Mouse (Mus musculus) ES-E14 (cell line): ENCODE measurements at regions not wholly inside any gene's neighbourhood (a gene's known extent, or its start where the extent isn't known, plus 50 kb on each side); places are given as distances from the start of the nearest gene placed in this dataset.

Experiments
- CHD2 ChIP-seq: IDR thresholded peaks from 2 replicates; pipeline ENCODE4 v1.6.1; 2014; ENCODE audit warnings: mild to moderate bottlenecking, low read depth, low read length, inconsistent platforms
- HCFC1 ChIP-seq: IDR thresholded peaks from 2 replicates; pipeline ENCODE4 v1.6.1; 2012; ENCODE audit warnings: low read length, inconsistent platforms, borderline replicate concordance; ENCODE audit not compliant: insufficient read depth
- MAFK ChIP-seq: IDR thresholded peaks from 2 replicates; pipeline ENCODE4 v1.6.1; 2014; ENCODE audit warnings: mild to moderate bottlenecking, low read depth, low read length, inconsistent platforms; ENCODE audit not compliant: insufficient read depth
- ZC3H11A ChIP-seq: IDR thresholded peaks from 2 replicates; pipeline ENCODE4 v1.6.1; 2012; ENCODE audit warnings: low read depth, mild to moderate bottlenecking, inconsistent platforms, low read length, borderline replicate concordance
- ZNF384 ChIP-seq: IDR thresholded peaks from 2 replicates; pipeline ENCODE4 v1.6.1; 2012; ENCODE audit warnings: low read depth, low read length, inconsistent platforms

DNA sequence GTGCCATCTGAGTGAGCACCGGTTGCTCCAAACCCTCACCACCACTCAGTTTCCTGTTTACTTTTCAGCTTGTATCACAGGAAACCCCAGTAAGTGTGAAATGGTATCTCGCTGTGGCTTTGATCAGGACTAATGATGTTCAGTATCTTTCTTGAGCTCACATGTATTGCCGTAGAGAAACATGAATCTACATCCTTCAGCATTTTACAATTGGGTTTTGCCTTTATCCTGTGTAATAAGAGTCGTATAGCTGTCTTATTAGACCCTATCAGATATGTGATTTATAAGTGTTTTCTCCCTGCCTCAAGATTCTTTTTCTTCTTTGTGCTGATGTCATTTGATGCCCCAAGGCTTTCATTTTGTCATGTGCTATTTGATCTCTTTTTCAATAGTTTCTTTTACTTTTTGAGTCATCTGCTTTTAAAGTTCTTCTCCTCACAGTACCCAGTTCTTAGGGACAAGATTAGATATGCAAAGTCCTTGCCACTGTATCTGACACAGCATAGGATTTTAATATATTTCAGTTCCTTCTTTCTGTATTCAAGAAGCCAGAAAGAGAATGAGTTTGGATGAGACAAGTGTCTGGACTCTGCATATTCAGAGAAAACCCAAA is 246.0 kb downstream of the Tle4 start:
- TF ChIP-seq ZC3H11A (no peak), ZNF384 (no peak), CHD2 (no peak), MAFK (no peak), HCFC1 (no peak)
